Mouse (Mus musculus): Measurements from ENCODE around the gene Lrig3. TPM values are rescaled to one million over a fixed set of nuclear protein-coding genes. Genes with fewer than 3 reads are reported as not detected.

Lrig3 gene
- polyA plus RNA-seq, 1 experiment from 2014 or later: 23.2 TPM

DNA sequence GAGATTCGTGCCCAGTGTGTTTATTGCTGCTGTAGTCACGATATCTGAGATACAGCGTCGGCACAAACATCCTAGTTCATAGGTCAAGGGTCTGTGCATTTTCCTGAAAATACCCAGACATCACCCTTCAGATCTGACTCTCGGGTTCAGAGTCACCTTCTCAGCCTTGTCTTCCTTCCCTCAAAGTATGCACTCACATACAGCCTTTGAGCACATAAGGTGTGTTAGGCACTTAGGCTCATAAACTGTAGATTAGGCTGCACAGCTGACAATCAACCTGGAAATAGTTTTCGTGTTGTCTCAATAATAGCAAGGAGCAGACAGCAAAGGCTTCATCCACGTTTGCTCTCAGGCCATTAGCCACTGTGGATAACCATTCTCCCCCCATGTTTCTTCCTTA is 11.6 kb upstream of the Lrig3 start:
- 88% methylated on average over 7 of the region's 7 CpGs for WGBS
- DNase-seq (ENCODE audit: low spot score) (no peak), ATAC-seq (ENCODE audit: insufficient read depth, low FRiP score, low TSS enrichment) (no peak)
- Histone ChIP-seq H3K27ac (ENCODE audit: low read depth, low read length) (no peak overlapping the region), H3K36me3 (ENCODE audit: control insufficient read depth, insufficient read depth, low read length) (no peaks in the 10 kb centered on the region), H3K9ac (ENCODE audit: low read length) (no peak overlapping the region), H3K27me3 (ENCODE audit: control insufficient read depth, insufficient read depth, low read length) (no peaks in the 10 kb centered on the region), H3K4me3 (ENCODE audit: low read depth, low read length) (no peak overlapping the region), H3K9me3 (ENCODE audit: control insufficient read depth, low read length) (no peaks in the 10 kb centered on the region), H3K4me1 (ENCODE audit: control insufficient read depth, insufficient read depth, low read length) (no peaks in the 10 kb centered on the region), H3K4me2 (ENCODE audit: low read depth) (no peak overlapping the region)

- WGBS: 76% methylated on average over 12 of the region's 12 CpGs
Observed at GRCm38 (mm10) chr10:125954747-125955530, 11.0 kb upstream of the Lrig3 start.

GRCm38 (mm10) chr10:125961411-125962107 is 4.4 kb upstream of the Lrig3 start:
- no peak for ATAC-seq (ENCODE audit: insufficient read depth, low FRiP score, low TSS enrichment)

More at GRCm38 (mm10) chr10:125954747-125955530, 11.0 kb upstream of the Lrig3 start:
- ATAC-seq (ENCODE audit: insufficient read depth, low FRiP score, low TSS enrichment) (no peak), DNase-seq (ENCODE audit: low spot score) (no peak)
- H3K27ac ChIP-seq (ENCODE audit: low read depth, low read length): no peak overlapping the region
- H3K9ac ChIP-seq (ENCODE audit: low read length): no peak overlapping the region
- no peaks in the 10 kb centered on the region for H3K4me1 ChIP-seq (ENCODE audit: control insufficient read depth, insufficient read depth, low read length)
- no peaks in the 10 kb centered on the region for H3K36me3 ChIP-seq (ENCODE audit: control insufficient read depth, insufficient read depth, low read length)
- H3K4me3 ChIP-seq (ENCODE audit: low read depth, low read length): no peak overlapping the region
- no peak overlapping the region for H3K4me2 ChIP-seq (ENCODE audit: low read depth)
- no peaks in the 10 kb centered on the region for H3K27me3 ChIP-seq (ENCODE audit: control insufficient read depth, insufficient read depth, low read length)
- no peaks in the 10 kb centered on the region for H3K9me3 ChIP-seq (ENCODE audit: control insufficient read depth, low read length)

GRCm38 (mm10) chr10:125964709-125965108 is 1.3 kb upstream of the Lrig3 start:
- DNase-seq (ENCODE audit: low spot score) (no peak), ATAC-seq (ENCODE audit: insufficient read depth, low FRiP score, low TSS enrichment) (no peak)
- H3K36me3 ChIP-seq (ENCODE audit: control insufficient read depth, insufficient read depth, low read length): no peaks in the 10 kb centered on the region
- H3K27me3 ChIP-seq (ENCODE audit: control insufficient read depth, insufficient read depth, low read length): no peaks in the 10 kb centered on the region
- WGBS: 90% methylated on average over 3 of the region's 3 CpGs
- no peak overlapping the region for H3K9ac ChIP-seq (ENCODE audit: low read length)
- peaks cover 4% of the 10 kb centered on the region; the same call in 1 of the 2 replicates for H3K4me1 ChIP-seq (ENCODE audit: control insufficient read depth, insufficient read depth, low read length)
- H3K4me3 ChIP-seq (ENCODE audit: low read depth, low read length): no peak overlapping the region
- no peaks in the 10 kb centered on the region for H3K9me3 ChIP-seq (ENCODE audit: control insufficient read depth, low read length)
- no peak overlapping the region for H3K4me2 ChIP-seq (ENCODE audit: low read depth)
- H3K27ac ChIP-seq (ENCODE audit: low read depth, low read length): no peak overlapping the region

More at GRCm38 (mm10) chr10:125961411-125962107, 4.4 kb upstream of the Lrig3 start:
- Histone ChIP-seq H3K4me1 (ENCODE audit: control insufficient read depth, insufficient read depth, low read length) (no peaks in the 10 kb centered on the region), H3K9ac (ENCODE audit: low read length) (no peak overlapping the region), H3K4me2 (ENCODE audit: low read depth) (no peak overlapping the region), H3K27ac (ENCODE audit: low read depth, low read length) (no peak overlapping the region), H3K27me3 (ENCODE audit: control insufficient read depth, insufficient read depth, low read length) (no peaks in the 10 kb centered on the region), H3K4me3 (ENCODE audit: low read depth, low read length) (no peak overlapping the region), H3K36me3 (ENCODE audit: control insufficient read depth, insufficient read depth, low read length) (no peaks in the 10 kb centered on the region), H3K9me3 (ENCODE audit: control insufficient read depth, low read length) (no peaks in the 10 kb centered on the region)
- DNase-seq (ENCODE audit: low spot score): no peak
- WGBS: 84% methylated on average over 9 of the region's 9 CpGs

DNA sequence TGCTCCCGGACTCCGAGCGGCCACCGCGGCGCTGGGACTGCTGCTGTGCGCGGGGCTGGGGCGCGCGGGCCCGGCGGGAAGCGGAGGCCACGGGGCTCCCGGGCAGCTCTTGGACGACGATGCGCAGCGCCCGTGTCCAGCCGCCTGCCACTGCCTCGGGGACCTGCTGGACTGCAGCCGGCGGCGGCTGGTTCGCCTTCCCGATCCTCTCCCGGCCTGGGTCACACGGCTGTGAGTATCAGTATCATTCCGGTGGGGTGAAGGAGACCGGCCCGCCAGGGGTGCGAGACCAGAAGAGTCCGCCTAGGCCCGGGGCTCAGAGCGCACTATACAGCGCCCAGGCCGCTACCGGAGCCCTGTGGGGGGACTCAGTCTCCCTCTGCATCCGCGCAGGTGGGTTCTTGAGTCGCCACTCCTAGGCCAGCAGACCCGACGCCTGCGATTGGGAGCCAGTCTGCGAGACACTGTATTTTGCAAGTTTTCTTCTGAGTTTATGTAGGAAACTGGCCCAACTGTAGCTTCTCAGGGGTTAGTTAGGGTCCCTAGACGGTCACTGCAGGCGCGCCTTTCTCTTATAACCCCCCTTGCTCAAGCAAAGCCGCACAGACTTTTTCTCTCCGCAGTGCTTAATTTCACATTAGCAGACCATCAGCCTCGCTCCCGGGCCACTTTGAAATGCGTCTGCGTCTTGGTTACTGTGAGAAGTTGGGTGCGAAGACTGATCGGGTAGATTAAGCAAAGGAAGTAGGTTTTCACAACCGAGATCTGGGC is 698 bp downstream of the Lrig3 start:
- WGBS: under 1% methylated on average over 59 of the region's 59 CpGs
- peaks cover 9% of the 10 kb centered on the region; the same call in 1 of the 2 replicates for H3K4me1 ChIP-seq (ENCODE audit: control insufficient read depth, insufficient read depth, low read length)

GRCm38 (mm10) chr10:125967436-125968160 is 1.6 kb downstream of the Lrig3 start:
- Histone ChIP-seq H3K9me3 (ENCODE audit: control insufficient read depth, low read length) (no peaks in the 10 kb centered on the region), H3K27me3 (ENCODE audit: control insufficient read depth, insufficient read depth, low read length) (no peaks in the 10 kb centered on the region), H3K27ac (ENCODE audit: low read depth, low read length) (peak overlapping the region; percentile 58; the same call in 1 of the 2 replicates), H3K36me3 (ENCODE audit: control insufficient read depth, insufficient read depth, low read length) (no peaks in the 10 kb centered on the region), H3K4me3 (ENCODE audit: low read depth, low read length) (peak overlapping the region; percentile 73), H3K9ac (ENCODE audit: low read length) (peak overlapping the region; percentile 88), H3K4me2 (ENCODE audit: low read depth) (peak overlapping the region; percentile 77), H3K4me1 (ENCODE audit: control insufficient read depth, insufficient read depth, low read length) (peaks cover 9% of the 10 kb centered on the region; the same call in 1 of the 2 replicates)
- DNase-seq (ENCODE audit: low spot score) (peak; percentile 68), ATAC-seq (ENCODE audit: insufficient read depth, low FRiP score, low TSS enrichment) (no peak)
- WGBS: 2% methylated on average over 14 of the region's 14 CpGs

More for the DNA sequence above, 698 bp downstream of the Lrig3 start:
- peak; percentile 70 for ATAC-seq (ENCODE audit: insufficient read depth, low FRiP score, low TSS enrichment)
- peak overlapping the region; percentile 73 for H3K4me3 ChIP-seq (ENCODE audit: low read depth, low read length)
- H3K36me3 ChIP-seq (ENCODE audit: control insufficient read depth, insufficient read depth, low read length): no peaks in the 10 kb centered on the region
- peak; percentile 74 for DNase-seq (ENCODE audit: low spot score)
- no peaks in the 10 kb centered on the region for H3K27me3 ChIP-seq (ENCODE audit: control insufficient read depth, insufficient read depth, low read length)
- H3K9ac ChIP-seq (ENCODE audit: low read length): peak overlapping the region; percentile 88
- no peaks in the 10 kb centered on the region for H3K9me3 ChIP-seq (ENCODE audit: control insufficient read depth, low read length)
- H3K4me2 ChIP-seq (ENCODE audit: low read depth): peak overlapping the region; percentile 77
- H3K27ac ChIP-seq (ENCODE audit: low read depth, low read length): peak overlapping the region; percentile 73

DNA sequence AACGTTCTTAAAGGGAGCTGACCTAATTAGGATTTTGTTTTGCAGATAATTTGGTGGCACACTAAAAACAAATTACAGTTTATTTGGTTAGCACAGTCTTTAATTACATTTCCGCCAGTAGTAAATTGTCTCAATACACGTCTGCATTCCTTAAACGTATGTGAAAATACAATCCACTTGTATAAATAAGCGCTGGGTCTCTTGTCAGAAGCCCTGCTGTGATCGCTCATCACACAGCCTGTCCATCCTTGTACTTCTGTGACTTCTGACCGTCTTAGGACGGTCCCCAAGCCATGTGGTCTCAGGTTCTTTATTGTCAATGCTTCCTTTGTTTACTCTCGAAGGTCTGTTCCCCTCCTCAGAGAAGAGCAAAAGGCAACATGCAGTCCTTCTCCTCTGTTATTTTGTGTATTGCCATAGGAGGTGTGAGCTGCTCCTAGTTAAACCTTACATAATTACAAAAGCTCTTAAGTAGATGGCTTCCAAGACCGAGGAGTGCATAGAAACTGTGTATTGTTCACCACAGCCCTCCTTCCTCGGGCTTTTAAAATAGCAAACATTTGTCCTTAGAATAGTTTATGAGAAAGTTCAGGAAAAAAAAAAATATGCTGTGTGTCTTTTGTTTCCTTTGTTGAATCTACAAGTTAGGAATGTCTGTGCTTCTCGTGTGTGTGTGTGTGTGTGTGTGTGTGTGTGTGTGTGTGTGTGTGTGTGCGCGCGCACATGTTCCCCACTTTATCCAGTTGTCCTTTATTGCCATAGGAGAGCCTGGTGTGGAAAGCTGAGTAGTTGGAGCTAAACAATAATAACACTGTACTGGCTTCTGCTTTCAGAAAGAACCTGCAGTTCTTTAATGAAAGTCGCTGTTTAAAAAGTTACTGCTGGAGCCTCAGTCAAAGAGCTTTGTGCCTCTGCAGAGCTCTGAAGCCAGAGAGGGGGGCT is 2.5 kb downstream of the Lrig3 start:
- Histone ChIP-seq H3K27me3 (ENCODE audit: control insufficient read depth, insufficient read depth, low read length) (no peaks in the 10 kb centered on the region), H3K4me2 (ENCODE audit: low read depth) (peak overlapping the region; percentile 77)
- no peak for ATAC-seq (ENCODE audit: insufficient read depth, low FRiP score, low TSS enrichment)

More for the DNA sequence above, 2.5 kb downstream of the Lrig3 start:
- 6% methylated on average over 16 of the region's 16 CpGs for WGBS
- Histone ChIP-seq H3K27ac (ENCODE audit: low read depth, low read length) (peak overlapping the region; percentile 58), H3K36me3 (ENCODE audit: control insufficient read depth, insufficient read depth, low read length) (no peaks in the 10 kb centered on the region), H3K9me3 (ENCODE audit: control insufficient read depth, low read length) (no peaks in the 10 kb centered on the region), H3K4me1 (ENCODE audit: control insufficient read depth, insufficient read depth, low read length) (peaks cover 9% of the 10 kb centered on the region; the same call in 1 of the 2 replicates), H3K9ac (ENCODE audit: low read length) (peak overlapping the region; percentile 88), H3K4me3 (ENCODE audit: low read depth, low read length) (peak overlapping the region; percentile 73)
- peak; percentile 41 for DNase-seq (ENCODE audit: low spot score)
